Mouse (Mus musculus) inflammation-experienced regulatory T-cells, adult 6 months (primary cell): Measurements from ENCODE around the gene Dnajc4. TPM values are rescaled to one million over a fixed set of nuclear protein-coding genes. Genes with fewer than 3 reads are reported as not detected.
"Not testable (repeated sequence)": the region's sequence is repeated elsewhere in the genome, so short reads cannot be mapped to it uniquely, and the experiment has no call there.

ENCODE experiments used
- ATAC-seq: one replicate; pipeline ENCODE4 v1.8.0; 2017
- polyA plus RNA-seq, 3 experiments: library from polyadenylated mRNA; unstranded; fragments of 100-300 nt; shearing (Covaris generic); gene quantifications; one replicate each; pipeline ENCODE4 v1.2.1; 2017

The Dnajc4 gene
- polyA plus RNA-seq, 3 experiments from 2014 or later: 34.1 to 59.7 (median 59.0) TPM

GRCm38 (mm10) chr19:6995255-6995991 lies 3.1 kb upstream of the Dnajc4 start:
- ATAC-seq: no peak

GRCm38 (mm10) chr19:6994489-6994888 lies 2.1 kb upstream of the Dnajc4 start:
- ATAC-seq: no peak

- ATAC-seq: no peak
Measured at GRCm38 (mm10) chr19:6994002-6994401, 1.6 kb upstream of the Dnajc4 start.

- ATAC-seq: no peak
Measured at GRCm38 (mm10) chr19:6993011-6993770, 819 bp upstream of the Dnajc4 start.

GRCm38 (mm10) chr19:6991166-6991565 lies 1.2 kb downstream of the Dnajc4 start:
- not testable (repeated sequence) for ATAC-seq

- no peak for ATAC-seq
Measured at GRCm38 (mm10) chr19:6990712-6991111, 1.7 kb downstream of the Dnajc4 start.

- no peak for ATAC-seq
Measured at GRCm38 (mm10) chr19:6989251-6989650, 3.1 kb downstream of the Dnajc4 start.

GRCm38 (mm10) chr19:6987904-6988285 lies 4.5 kb downstream of the Dnajc4 start:
- ATAC-seq: no peak

- ATAC-seq: peak; percentile 56
Measured at GRCm38 (mm10) chr19:6987061-6987903, 5.1 kb downstream of the Dnajc4 start, which contains the start of gene Vegfb. Gene Vegfb (minus strand): TSS chr19:6987651.

GRCm38 (mm10) chr19:6985951-6986708 lies 6.2 kb downstream of the Dnajc4 start:
- no peak for ATAC-seq

GRCm38 (mm10) chr19:6985300-6985699 lies 7.1 kb downstream of the Dnajc4 start:
- ATAC-seq: no peak

GRCm38 (mm10) chr19:6983621-6984020 lies 8.8 kb downstream of the Dnajc4 start:
- no peak for ATAC-seq

GRCm38 (mm10) chr19:6981465-6981864 lies 10.9 kb downstream of the Dnajc4 start:
- no peak for ATAC-seq

- peak; percentile 64 for ATAC-seq
Measured at GRCm38 (mm10) chr19:6980381-6981093, 11.8 kb downstream of the Dnajc4 start, which contains the start of gene Fkbp2. Gene Fkbp2 (minus strand): TSS chr19:6980501.

- ATAC-seq: peak; percentile 90
Measured at GRCm38 (mm10) chr19:6979486-6980380, 12.6 kb downstream of the Dnajc4 start.

- ATAC-seq: no peak
Measured at GRCm38 (mm10) chr19:6979001-6979479, 13.3 kb downstream of the Dnajc4 start.

- ATAC-seq: no peak
Measured at GRCm38 (mm10) chr19:6978639-6978974, 13.8 kb downstream of the Dnajc4 start.

- no peak for ATAC-seq
Measured at GRCm38 (mm10) chr19:6977759-6978638, 14.4 kb downstream of the Dnajc4 start.
